ENCODE assay signal across 8 mouse cellular contexts in genomic region chr10:128612433-128613153, GRCm38 (mm10). TPM values are rescaled to one million over a fixed set of nuclear protein-coding genes. Genes with fewer than 3 reads are reported as not detected.
A peak's percentile ranks its signal among the peaks of the same experiment; 100 is the strongest.
DNase-seq lines count a peak whose midpoint lies in the region; ATAC-seq and TF ChIP-seq lines count a peak whose summit lies in the region.

No protein-coding gene starts in this region.

- no peaks in the 10 kb centered on the region for H3K36me3 ChIP-seq in hindbrain, embryonic 12.5 days
- H3K36me3 ChIP-seq in lung, postnatal 0 days (ENCODE audit: insufficient read depth, low read length), result no peaks in the 10 kb centered on the region

- no peaks in the 10 kb centered on the region for H3K4me1 ChIP-seq in cerebellum, adult 2 months (ENCODE audit: control insufficient read depth, insufficient read depth, low read length)
- H3K4me1 ChIP-seq in hindbrain, embryonic 12.5 days, result no peaks in the 10 kb centered on the region
- H3K4me1 ChIP-seq in lung, postnatal 0 days (ENCODE audit: insufficient read depth, low read depth, low read length), result no peaks in the 10 kb centered on the region

- TF ChIP-seq POLR2A in cerebellum, adult 2 months (IDR thresholded peaks at IDR 0.05; ENCODE audit: borderline replicate concordance, insufficient read depth, low read length), result no peak

- H3K9me3 ChIP-seq in hindbrain, embryonic 12.5 days (replicated peaks), result no peaks in the 10 kb centered on the region
- no peaks in the 10 kb centered on the region for H3K9me3 ChIP-seq in lung, postnatal 0 days (ENCODE audit: low read length)

- peak; percentile 58; the same call in 1 of the 2 replicates for ATAC-seq in hindbrain, embryonic 12.5 days (ENCODE audit: low FRiP score)
- peak; percentile 72 for ATAC-seq in lung, postnatal 0 days

- H3K9ac ChIP-seq in hindbrain, embryonic 12.5 days, result no peak overlapping the region
- no peak overlapping the region for H3K9ac ChIP-seq in lung, postnatal 0 days (replicated peaks; ENCODE audit: low read depth)

- peak; percentile 80 for TF ChIP-seq CTCF in cerebellum, adult 2 months (IDR thresholded peaks at IDR 0.05; ENCODE audit: borderline replicate concordance, insufficient read depth, low read depth, low read length)
- peak; percentile 90 for TF ChIP-seq CTCF in lung, postnatal 0 days (IDR thresholded peaks at IDR 0.05)

- H3K4me3 ChIP-seq in cerebellum, adult 2 months (replicated peaks; ENCODE audit: insufficient read depth, low read depth, low read length), result no peak overlapping the region
- no peak overlapping the region for H3K4me3 ChIP-seq in hindbrain, embryonic 12.5 days
- H3K4me3 ChIP-seq in lung, postnatal 0 days (ENCODE audit: low read depth, low read length), result no peak overlapping the region

- peak; percentile 96 for DNase-seq in MN1 (ENCODE audit: low spot score)
- DNase-seq in cerebellum, adult 2 months, result peak; percentile 72 to 76
- DNase-seq in forelimb bud, embryonic 11.5 days (ENCODE audit: low read depth, low spot score), result peak; percentile 80
- DNase-seq in layer of hippocampus, adult 9-11 months, result peak; percentile 49
- DNase-seq in lung, postnatal 0 days (ENCODE audit: low spot score), result peak; percentile 89
- DNase-seq in ovary, postnatal 36 days (ENCODE audit: low spot score), result peak; percentile 71
- peak; percentile 80 for DNase-seq in thymus, postnatal 14 days

- no peaks in the 10 kb centered on the region for H3K27me3 ChIP-seq in cerebellum, adult 2 months (ENCODE audit: control insufficient read depth, insufficient read depth, low read length)
- H3K27me3 ChIP-seq in hindbrain, embryonic 12.5 days, result no peaks in the 10 kb centered on the region; the same call in 1 of the 2 replicates
- H3K27me3 ChIP-seq in lung, postnatal 0 days (replicated peaks; ENCODE audit: insufficient read depth, low read length), result no peaks in the 10 kb centered on the region

- no peak for TF ChIP-seq EP300 in lung, postnatal 0 days (IDR thresholded peaks at IDR 0.05)

- 15% methylated on average over 16 of the region's 16 CpGs for WGBS in cerebellum, adult 2 months
- WGBS in hindbrain, embryonic 12.5 days, result 18% methylated on average over 16 of the region's 16 CpGs
- 14% methylated on average over 16 of the region's 16 CpGs for WGBS in lung, postnatal 0 days

- no peak overlapping the region for H3K27ac ChIP-seq in cerebellum, adult 2 months (ENCODE audit: insufficient read depth, low read length)
- H3K27ac ChIP-seq in hindbrain, embryonic 12.5 days, result no peak overlapping the region
- H3K27ac ChIP-seq in lung, postnatal 0 days (ENCODE audit: low read length), result no peak overlapping the region

- H3K4me2 ChIP-seq in hindbrain, embryonic 12.5 days (replicated peaks), result no peak overlapping the region; the same call in 1 of the 2 replicates
- no peak overlapping the region for H3K4me2 ChIP-seq in lung, postnatal 0 days (replicated peaks; ENCODE audit: low read depth, low read length)

RNA-seq across cellular contexts. Expression of gene Rps26, which starts 14.0 kb away (rescaled TPM):
- 303 and 334 TPM in 2 replicates for polyA plus RNA-seq in cerebellum, adult 2 months (2012; rRNA removed)
- 418 and 515 TPM in 2 replicates for polyA plus RNA-seq in hindbrain, embryonic 12.5 days (2016; fragmentation: Nextera tagmentation; extraction: Ambion mirVana)
- polyA plus RNA-seq in lung, postnatal 0 days (2015; fragmentation: Nextera tagmentation; extraction: Ambion mirVana), result 459 and 465 TPM in 2 replicates

RNA-seq across cellular contexts. Expression of gene Erbb3, which starts 23.1 kb away (rescaled TPM):
- polyA plus RNA-seq in cerebellum, adult 2 months (2012; rRNA removed), result 9.4 and 11.1 TPM in 2 replicates
- polyA plus RNA-seq in hindbrain, embryonic 12.5 days (2016; fragmentation: Nextera tagmentation; extraction: Ambion mirVana), result 9.8 and 11.7 TPM in 2 replicates
- 21.4 and 22.6 TPM in 2 replicates for polyA plus RNA-seq in lung, postnatal 0 days (2015; fragmentation: Nextera tagmentation; extraction: Ambion mirVana)

RNA-seq across cellular contexts. Expression of gene Ikzf4, which starts 33.2 kb away (rescaled TPM):
- 8.5 and 9.6 TPM in 2 replicates for polyA plus RNA-seq in cerebellum, adult 2 months (2012; rRNA removed)
- 8.7 and 9.8 TPM in 2 replicates for polyA plus RNA-seq in hindbrain, embryonic 12.5 days (2016; fragmentation: Nextera tagmentation; extraction: Ambion mirVana)
- 1.3 and 1.5 TPM in 2 replicates for polyA plus RNA-seq in lung, postnatal 0 days (2015; fragmentation: Nextera tagmentation; extraction: Ambion mirVana)

RNA-seq across cellular contexts. Expression of gene Pa2g4, which starts 46.8 kb away (rescaled TPM):
- 69.2 and 73.5 TPM in 2 replicates for polyA plus RNA-seq in cerebellum, adult 2 months (2012; rRNA removed)
- 140 and 143 TPM in 2 replicates for polyA plus RNA-seq in hindbrain, embryonic 12.5 days (2016; fragmentation: Nextera tagmentation; extraction: Ambion mirVana)
- polyA plus RNA-seq in lung, postnatal 0 days (2015; fragmentation: Nextera tagmentation; extraction: Ambion mirVana), result 64.2 and 66.5 TPM in 2 replicates
